Mouse (Mus musculus): ENCODE measurements around the gene Zfp398.

DNA sequence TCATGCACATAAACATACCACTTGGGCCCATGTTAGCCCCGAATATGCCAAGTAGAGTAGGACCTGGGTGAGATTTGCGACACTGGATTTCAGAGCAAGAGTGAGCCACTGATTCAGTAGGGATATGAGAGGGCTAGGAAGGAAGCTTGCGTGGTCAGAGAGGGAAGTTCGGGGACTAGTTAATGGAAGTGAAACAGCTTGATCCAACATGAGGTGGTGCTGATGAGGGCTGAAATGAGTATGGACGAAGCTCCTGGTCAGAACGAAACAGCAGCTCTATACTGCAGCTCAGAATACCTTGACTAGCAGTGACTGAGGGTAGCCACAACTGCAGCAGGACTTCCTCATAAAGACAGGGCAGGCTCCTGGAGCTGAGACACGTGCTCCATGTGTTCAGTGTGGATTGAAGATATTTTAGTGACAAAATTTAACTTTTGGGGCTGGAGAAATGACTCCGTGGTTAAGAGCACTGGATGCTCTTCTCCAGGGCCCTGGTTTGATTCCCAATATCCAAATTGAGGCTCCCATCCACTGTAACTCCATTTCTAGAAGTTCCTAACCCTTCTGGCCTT, 53.4 kb downstream of the Zfp398 start:
- TF ChIP-seq CTCF (IDR thresholded peaks at IDR 0.05; ENCODE audit: control insufficient read depth, insufficient read depth, insufficient replicate concordance, low read depth, low read length) (no peak), POLR2A (IDR thresholded peaks at IDR 0.05; ENCODE audit: control insufficient read depth, low read depth, low read length) (no peak)
